In genomic region chr2:119804776-119805175, GRCm38 (mm10) we compare ENCODE assay signal across 16 mouse cellular contexts. TPM values are rescaled to one million over a fixed set of nuclear protein-coding genes. Genes with fewer than 3 reads are reported as not detected.
DNase-seq lines count a peak whose midpoint lies in the region; ATAC-seq and TF ChIP-seq lines count a peak whose summit lies in the region.
"Had no signal": no experiment of that assay in that cellular context is flagged by ENCODE, and none has a peak within 500 bp of the region (broad histone marks: within the 10 kb centered on the region; RNA-seq: fewer than 3 reads in every experiment).

No protein-coding gene starts in this region.

- TF ChIP-seq CTCF in olfactory bulb, adult 2 months (IDR thresholded peaks at IDR 0.05; ENCODE audit: insufficient read depth, low read depth, low read length), result no peak

- H3K4me1 ChIP-seq in forebrain, embryonic 10.5 days, result peaks cover 88% of the 10 kb centered on the region
- peaks cover 41% of the 10 kb centered on the region for H3K4me1 ChIP-seq in forebrain, embryonic 16.5 days (replicated peaks; ENCODE audit: control insufficient read depth, insufficient read depth, low read length)
- peaks cover 62% of the 10 kb centered on the region for H3K4me1 ChIP-seq in hindbrain, embryonic 12.5 days
- H3K4me1 ChIP-seq in olfactory bulb, adult 2 months (ENCODE audit: control insufficient read depth, insufficient read depth, low read length), result peaks cover 70% of the 10 kb centered on the region

- no peak for DNase-seq in forebrain, embryonic 10.5 days (ENCODE audit: extremely low spot score, low spot score)
- peak; percentile 21 for DNase-seq in retina, postnatal 1 day
- DNase-seq in retina, embryonic 14.5 days (ENCODE audit: low spot score), result no peak
- no peak for DNase-seq in embryo, embryonic 11 days
- no peak for DNase-seq in urinary bladder, postnatal 10 days (ENCODE audit: low spot score)
- DNase-seq: gastrocnemius, postnatal 14 days; kidney, postnatal 10 days; layer of hippocampus, postnatal 36 days; thymus, postnatal 14 days had no signal

- H3K36me3 ChIP-seq in forebrain, embryonic 10.5 days (replicated peaks), result peaks cover 66% of the 10 kb centered on the region
- H3K36me3 ChIP-seq in forebrain, embryonic 16.5 days (ENCODE audit: control insufficient read depth, insufficient read depth), result no peaks in the 10 kb centered on the region
- peaks cover 20% of the 10 kb centered on the region for H3K36me3 ChIP-seq in hindbrain, embryonic 12.5 days
- H3K36me3 ChIP-seq: heart, embryonic 15.5 days had no signal

- H3K4me3 ChIP-seq in forebrain, embryonic 10.5 days, result peak overlapping the region; percentile 14; the same call in 1 of the 2 replicates
- no peak overlapping the region for H3K4me3 ChIP-seq in forebrain, embryonic 16.5 days (replicated peaks; ENCODE audit: low read length)
- no peak overlapping the region for H3K4me3 ChIP-seq in hindbrain, embryonic 12.5 days
- H3K4me3 ChIP-seq in olfactory bulb, adult 2 months (ENCODE audit: insufficient read depth, low read depth, low read length), result no peak overlapping the region
- H3K4me3 ChIP-seq: heart, embryonic 15.5 days; neural tube, embryonic 12.5 days; stomach, embryonic 15.5 days had no signal

- H3K4me2 ChIP-seq in forebrain, embryonic 16.5 days (ENCODE audit: low read length), result no peak overlapping the region
- no peak overlapping the region for H3K4me2 ChIP-seq in hindbrain, embryonic 12.5 days (replicated peaks)
- H3K4me2 ChIP-seq: heart, embryonic 15.5 days; neural tube, embryonic 12.5 days; stomach, embryonic 15.5 days had no signal

- no peak for ATAC-seq in forebrain, embryonic 16.5 days
- ATAC-seq in hindbrain, embryonic 12.5 days (ENCODE audit: low FRiP score), result no peak
- ATAC-seq: inflammation-experienced regulatory T-cells, adult 6 months had no signal

- TF ChIP-seq POLR2A in olfactory bulb, adult 2 months (IDR thresholded peaks at IDR 0.05; ENCODE audit: insufficient read depth, low read depth, low read length), result peak; percentile 10; the same call in 1 of the 2 replicates

- peaks cover 49% of the 10 kb centered on the region for H3K27me3 ChIP-seq in forebrain, embryonic 10.5 days (ENCODE audit: poor library complexity, severe bottlenecking)
- no peaks in the 10 kb centered on the region for H3K27me3 ChIP-seq in forebrain, embryonic 16.5 days (replicated peaks; ENCODE audit: control insufficient read depth, insufficient read depth, low read length)
- H3K27me3 ChIP-seq in hindbrain, embryonic 12.5 days, result peaks cover 11% of the 10 kb centered on the region; the same call in 1 of the 2 replicates
- H3K27me3 ChIP-seq: heart, embryonic 15.5 days; stomach, embryonic 15.5 days had no signal

- peak overlapping the region; percentile 82 for H3K27ac ChIP-seq in forebrain, embryonic 10.5 days
- H3K27ac ChIP-seq in forebrain, embryonic 16.5 days (ENCODE audit: low read length), result no peak overlapping the region
- H3K27ac ChIP-seq in hindbrain, embryonic 12.5 days, result 0 out of 2 replicates have a peak overlapping the region, but pooled peaks have one; percentile 14
- H3K27ac ChIP-seq in olfactory bulb, adult 2 months (ENCODE audit: insufficient read depth, low read depth, low read length), result peak overlapping the region; percentile 47; the same call in 1 of the 2 replicates
- H3K27ac ChIP-seq: heart, embryonic 15.5 days; neural tube, embryonic 12.5 days; stomach, embryonic 15.5 days had no signal

- no peaks in the 10 kb centered on the region for H3K9me3 ChIP-seq in forebrain, embryonic 10.5 days
- H3K9me3 ChIP-seq in forebrain, embryonic 16.5 days (ENCODE audit: control insufficient read depth, low read length), result no peaks in the 10 kb centered on the region
- no peaks in the 10 kb centered on the region for H3K9me3 ChIP-seq in hindbrain, embryonic 12.5 days (replicated peaks)
- H3K9me3 ChIP-seq: heart, embryonic 15.5 days; neural tube, embryonic 12.5 days; stomach, embryonic 15.5 days had no signal

- no peak overlapping the region for H3K9ac ChIP-seq in forebrain, embryonic 16.5 days (replicated peaks; ENCODE audit: low read depth, low read length)
- peak overlapping the region; percentile 23; the same call in 1 of the 2 replicates for H3K9ac ChIP-seq in hindbrain, embryonic 12.5 days
- H3K9ac ChIP-seq: heart, embryonic 15.5 days; neural tube, embryonic 12.5 days; stomach, embryonic 15.5 days had no signal

- WGBS in forebrain, embryonic 10.5 days, result 23% methylated on average over 9 of the region's 9 CpGs
- 16% methylated on average over 9 of the region's 9 CpGs for WGBS in forebrain, embryonic 16.5 days
- whole genome bisulfite sequencing in hindbrain, embryonic 12.5 days, result 29% methylated on average over 9 of the region's 9 CpGs
- 51% methylated on average over 9 of the region's 9 CpGs for WGBS in olfactory bulb, adult 2 months

RNA-seq across cellular contexts. Expression of gene Tyro3, which starts 7.2 kb away (rescaled TPM):
- polyA plus RNA-seq in forebrain, embryonic 10.5 days (2016; fragmentation: Nextera tagmentation; extraction: Ambion mirVana), result 27.0 and 27.6 TPM in 2 replicates
- polyA plus RNA-seq in forebrain, embryonic 16.5 days (2015; fragmentation: Nextera tagmentation; extraction: Ambion mirVana), result 17.3 and 17.6 TPM in 2 replicates
- polyA plus RNA-seq in hindbrain, embryonic 12.5 days (2016; fragmentation: Nextera tagmentation; extraction: Ambion mirVana), result 27.1 and 27.8 TPM in 2 replicates
- not detected in 2 replicates for polyA plus RNA-seq in olfactory bulb, adult 2 months (2012; ENCODE audit: insufficient read depth, insufficient read length, low replicate concordance, missing spikeins)

RNA-seq across cellular contexts. Expression of gene Rpap1, which starts 17.4 kb away (rescaled TPM):
- 42.3 and 43.5 TPM in 2 replicates for polyA plus RNA-seq in forebrain, embryonic 10.5 days (2016; fragmentation: Nextera tagmentation; extraction: Ambion mirVana)
- polyA plus RNA-seq in forebrain, embryonic 16.5 days (2015; fragmentation: Nextera tagmentation; extraction: Ambion mirVana), result 19.9 and 20.5 TPM in 2 replicates
- 29.3 and 31.0 TPM in 2 replicates for polyA plus RNA-seq in hindbrain, embryonic 12.5 days (2016; fragmentation: Nextera tagmentation; extraction: Ambion mirVana)
- polyA plus RNA-seq in olfactory bulb, adult 2 months (2012; ENCODE audit: insufficient read depth, insufficient read length, low replicate concordance, missing spikeins), result not detected in 2 replicates

RNA-seq across cellular contexts. Expression of gene Ltk, which starts 44.5 kb away (rescaled TPM):
- 0.33 TPM in 1 of 2 replicates, not detected in the other for polyA plus RNA-seq in forebrain, embryonic 10.5 days (2016; fragmentation: Nextera tagmentation; extraction: Ambion mirVana)
- polyA plus RNA-seq in forebrain, embryonic 16.5 days (2015; fragmentation: Nextera tagmentation; extraction: Ambion mirVana), result 0.28 and 0.43 TPM in 2 replicates
- polyA plus RNA-seq in hindbrain, embryonic 12.5 days (2016; fragmentation: Nextera tagmentation; extraction: Ambion mirVana), result 0.23 and 0.34 TPM in 2 replicates
- not detected in 2 replicates for polyA plus RNA-seq in olfactory bulb, adult 2 months (2012; ENCODE audit: insufficient read depth, insufficient read length, low replicate concordance, missing spikeins)

Comparison
In these comparisons a context has a peak if more than half of its experiments do, and no peak if none do; other contexts are left out.
1. RNA of gene Rpap1, which starts 17.4 kb away (polyA plus RNA-seq): 42.3 to 43.5 TPM in forebrain, embryonic 10.5 days, 29.3 to 31.0 TPM in hindbrain, embryonic 12.5 days and 19.9 to 20.5 TPM in forebrain, embryonic 16.5 days; not detected in olfactory bulb, adult 2 months; every median in the first group is over 10 times any median in the second.